Mouse (Mus musculus) urinary bladder, postnatal 36 days (tissue): ENCODE results near the gene Ehd4.
A peak's percentile ranks its signal among the peaks of the same experiment; 100 is the strongest.

ENCODE experiments used
- DNase-seq, 2 experiments: peaks; one replicate each; pipeline ENCODE4 v3.0.0; 2022; ENCODE audit warnings: low spot score in 2 of 2, mixed read lengths in 1 of 2

The Ehd4 gene

GRCm38 (mm10) chr2:120108077-120108476, 46.3 kb downstream of the Ehd4 start:
- no peak for DNase-seq

GRCm38 (mm10) chr2:120107446-120107845, 47.0 kb downstream of the Ehd4 start:
- no peak for DNase-seq

- no peak for DNase-seq
These were observed 47.9 kb downstream of the Ehd4 start for GRCm38 (mm10) chr2:120106397-120106973.

GRCm38 (mm10) chr2:120105861-120106260, 48.5 kb downstream of the Ehd4 start:
- DNase-seq: no peak

- peak in 1 of 2 experiments; percentile 44 for DNase-seq
These were observed 51.5 kb downstream of the Ehd4 start for GRCm38 (mm10) chr2:120102881-120103280.

- DNase-seq: no peak
These were observed 52.0 kb downstream of the Ehd4 start for GRCm38 (mm10) chr2:120102450-120102849.

GRCm38 (mm10) chr2:120101961-120102360, 52.4 kb downstream of the Ehd4 start:
- no peak for DNase-seq

- peak in 1 of 2 experiments; percentile 35 for DNase-seq
These were observed 54.5 kb downstream of the Ehd4 start for GRCm38 (mm10) chr2:120099886-120100285.

- peak; percentile 38 to 52 for DNase-seq
These were observed 55.1 kb downstream of the Ehd4 start for GRCm38 (mm10) chr2:120099263-120099662.

- no peak for DNase-seq
These were observed 55.6 kb downstream of the Ehd4 start for GRCm38 (mm10) chr2:120098781-120099202.

- DNase-seq: peak; percentile 37 to 58
These were observed 56.5 kb downstream of the Ehd4 start for GRCm38 (mm10) chr2:120097868-120098267.

- no peak for DNase-seq
These were observed 57.7 kb downstream of the Ehd4 start for GRCm38 (mm10) chr2:120096711-120097110.

GRCm38 (mm10) chr2:120096191-120096590, 58.2 kb downstream of the Ehd4 start:
- no peak for DNase-seq

GRCm38 (mm10) chr2:120095171-120095570, 59.2 kb downstream of the Ehd4 start:
- DNase-seq: no peak

- DNase-seq: peak; percentile 52 to 62
These were observed 60.6 kb downstream of the Ehd4 start for GRCm38 (mm10) chr2:120093671-120094430.

- DNase-seq: no peak
These were observed 63.4 kb downstream of the Ehd4 start for GRCm38 (mm10) chr2:120090979-120091378.

GRCm38 (mm10) chr2:120087897-120088296, 66.5 kb downstream of the Ehd4 start:
- DNase-seq: no peak

GRCm38 (mm10) chr2:120087391-120087790, 67.0 kb downstream of the Ehd4 start:
- DNase-seq: no peak

- no peak for DNase-seq
These were observed 68.4 kb downstream of the Ehd4 start for GRCm38 (mm10) chr2:120086038-120086437.

- DNase-seq: peak; percentile 50 to 57
These were observed 69.6 kb downstream of the Ehd4 start for GRCm38 (mm10) chr2:120084593-120085361.

GRCm38 (mm10) chr2:120082416-120082815, 72.0 kb downstream of the Ehd4 start:
- DNase-seq: no peak

- peak; percentile 46 to 65 for DNase-seq
These were observed 78.2 kb downstream of the Ehd4 start for GRCm38 (mm10) chr2:120076076-120076705.
